Mouse (Mus musculus): ENCODE data around the gene Phlpp1.

DNA sequence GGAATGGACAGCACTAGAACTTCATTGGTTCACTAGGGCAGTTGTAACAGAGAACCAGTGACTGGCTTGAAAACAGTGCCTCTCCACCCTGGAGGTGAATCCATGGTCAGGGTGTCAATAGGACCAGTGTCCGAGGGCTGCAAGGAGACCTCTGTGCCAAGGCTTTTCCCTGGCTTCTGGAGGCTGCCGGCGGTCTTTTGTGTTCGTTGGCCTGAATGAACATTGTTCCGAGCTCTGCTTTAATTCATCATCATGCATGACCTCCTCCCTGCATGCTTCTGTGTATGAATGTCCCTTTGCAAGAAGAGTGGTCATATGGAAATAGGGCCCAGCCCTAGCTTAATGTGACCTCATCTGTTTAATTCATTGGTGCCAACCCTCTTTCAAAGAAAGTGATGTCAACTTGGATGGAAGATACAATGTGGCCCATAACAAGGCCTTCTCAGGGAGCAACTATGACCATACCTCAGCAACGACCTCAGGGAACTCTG lies 231.5 kb downstream of the Phlpp1 start:
- no peak for TF ChIP-seq EP300 (IDR thresholded peaks at IDR 0.05; ENCODE audit: low read depth)
- no peak for TF ChIP-seq CTCF (IDR thresholded peaks at IDR 0.05; ENCODE audit: low read depth)
